Mouse (Mus musculus): Measurements from ENCODE around the gene Slc22a15. TPM values are rescaled to one million over a fixed set of nuclear protein-coding genes. Genes with fewer than 3 reads are reported as not detected.

Gene Slc22a15
- polyA plus RNA-seq, 1 experiment = 5.0 TPM

DNA sequence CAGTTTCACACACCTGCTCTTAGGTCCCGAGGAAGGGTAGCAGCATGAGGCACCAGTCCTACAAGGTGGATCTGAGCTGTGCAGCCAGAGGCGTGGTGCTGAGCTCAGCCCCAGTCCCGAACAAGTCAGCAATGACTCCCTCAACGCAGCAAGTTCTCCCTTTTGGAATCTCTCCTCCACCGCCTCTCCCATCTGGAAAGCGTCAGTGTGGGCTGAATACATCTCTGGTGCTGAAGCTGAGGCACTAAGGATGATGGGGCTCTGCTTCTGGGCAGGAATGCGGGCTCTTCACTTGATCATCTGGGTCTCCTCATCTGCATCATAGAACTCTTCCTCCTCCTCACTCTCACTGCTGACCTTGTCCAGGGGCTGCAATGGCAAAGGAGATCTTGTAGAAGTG lies 64.1 kb downstream of the Slc22a15 start:
- no peak overlapping the region for H3K27ac ChIP-seq (replicated peaks; ENCODE audit: low read depth, low read length)
- H3K4me1 ChIP-seq (ENCODE audit: control insufficient read depth, insufficient read depth, insufficient read length, low read length) = no peaks in the 10 kb centered on the region
- H3K4me3 ChIP-seq (ENCODE audit: insufficient read depth, low read depth, low read length) = no peak overlapping the region

DNA sequence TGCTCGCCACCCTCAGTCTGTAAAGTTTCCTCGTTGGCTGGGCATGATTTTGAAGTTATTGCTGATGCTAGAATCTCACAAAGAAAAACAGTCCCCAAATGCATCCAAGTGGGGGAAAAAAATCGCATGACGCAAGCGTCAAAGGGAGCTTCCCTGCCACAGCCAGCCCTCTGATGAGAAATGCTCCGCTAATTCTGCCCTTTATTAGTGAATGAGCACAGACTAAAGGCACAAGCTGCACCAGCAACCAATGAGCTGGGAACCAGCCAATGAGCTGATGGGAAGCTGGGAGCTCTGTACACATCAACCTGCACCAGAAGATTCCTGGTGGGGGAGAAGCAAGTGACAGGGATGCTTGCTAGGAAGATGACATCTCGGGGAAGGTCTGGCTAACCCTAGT lies 64.5 kb downstream of the Slc22a15 start:
- H3K4me3 ChIP-seq (ENCODE audit: insufficient read depth, low read depth, low read length) = no peak overlapping the region
- no peak overlapping the region for H3K27ac ChIP-seq (replicated peaks; ENCODE audit: low read depth, low read length)
- no peaks in the 10 kb centered on the region for H3K4me1 ChIP-seq (ENCODE audit: control insufficient read depth, insufficient read depth, insufficient read length, low read length)

DNA sequence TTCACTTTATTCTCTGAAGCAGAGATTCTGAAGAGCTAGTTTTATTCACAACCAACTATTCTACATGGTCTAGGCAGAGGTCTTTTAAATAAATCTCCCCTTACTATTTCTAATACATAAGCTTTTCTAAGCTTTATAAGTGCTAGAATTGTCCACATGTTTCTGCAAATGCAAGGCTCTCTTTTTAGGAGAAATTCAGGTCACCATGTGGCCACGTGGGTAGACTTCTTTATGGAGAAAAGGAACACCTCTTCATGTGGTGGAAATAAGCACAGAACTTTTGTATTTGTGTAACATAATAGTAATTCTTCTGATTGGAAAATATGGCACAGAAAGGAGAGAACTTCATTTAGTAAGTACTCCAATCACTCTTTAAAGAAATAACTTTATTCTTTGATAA lies 70.2 kb downstream of the Slc22a15 start:
- Histone ChIP-seq H3K4me3 (ENCODE audit: insufficient read depth, low read depth, low read length) (no peak overlapping the region), H3K27ac (replicated peaks; ENCODE audit: low read depth, low read length) (no peak overlapping the region), H3K4me1 (ENCODE audit: control insufficient read depth, insufficient read depth, insufficient read length, low read length) (no peaks in the 10 kb centered on the region)

GRCm38 (mm10) chr3:101851363-101851762 lies 72.9 kb downstream of the Slc22a15 start:
- Histone ChIP-seq H3K4me1 (ENCODE audit: control insufficient read depth, insufficient read depth, insufficient read length, low read length) (no peaks in the 10 kb centered on the region), H3K4me3 (ENCODE audit: insufficient read depth, low read depth, low read length) (no peak overlapping the region), H3K27ac (replicated peaks; ENCODE audit: low read depth, low read length) (no peak overlapping the region)

GRCm38 (mm10) chr3:101848816-101849215 lies 75.4 kb downstream of the Slc22a15 start, which contains the start of gene Mab21l3:
Gene Mab21l3 (minus strand): TSS chr3:101848959.
- no peak within 1 kb of the TSS for H3K4me3 ChIP-seq (ENCODE audit: insufficient read depth, low read depth, low read length)
- no peaks in the 10 kb centered on the region for H3K4me1 ChIP-seq (ENCODE audit: control insufficient read depth, insufficient read depth, insufficient read length, low read length)
- no peak within 1 kb of the TSS for H3K27ac ChIP-seq (replicated peaks; ENCODE audit: low read depth, low read length)

DNA sequence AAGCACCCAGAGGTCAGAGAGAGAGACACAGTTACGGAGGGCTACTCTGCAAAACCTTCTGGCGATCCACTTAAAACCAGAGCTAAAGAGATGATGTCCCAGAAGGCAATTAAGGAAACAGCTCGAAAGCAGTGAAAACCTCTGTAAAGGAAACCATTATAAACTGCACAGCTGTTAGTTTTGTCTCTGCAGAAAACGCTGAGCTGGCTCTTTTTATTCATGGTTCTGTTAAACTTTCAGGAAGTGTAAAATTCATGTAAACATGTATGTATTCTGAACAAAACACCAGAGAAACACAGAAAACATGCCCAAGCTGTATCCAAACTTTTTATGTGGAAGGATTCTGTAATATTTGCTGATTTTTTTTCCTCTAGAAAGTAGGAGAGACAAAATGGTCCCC lies 78.2 kb downstream of the Slc22a15 start:
- no peak overlapping the region for H3K27ac ChIP-seq (replicated peaks; ENCODE audit: low read depth, low read length)
- H3K4me3 ChIP-seq (ENCODE audit: insufficient read depth, low read depth, low read length) = no peak overlapping the region
- H3K4me1 ChIP-seq (ENCODE audit: control insufficient read depth, insufficient read depth, insufficient read length, low read length) = no peaks in the 10 kb centered on the region

- no peak overlapping the region for H3K27ac ChIP-seq (replicated peaks; ENCODE audit: low read depth, low read length)
- no peaks in the 10 kb centered on the region for H3K4me1 ChIP-seq (ENCODE audit: control insufficient read depth, insufficient read depth, insufficient read length, low read length)
- H3K4me3 ChIP-seq (ENCODE audit: insufficient read depth, low read depth, low read length) = no peak overlapping the region
Observed at GRCm38 (mm10) chr3:101842372-101843094, 81.7 kb downstream of the Slc22a15 start.

GRCm38 (mm10) chr3:101839327-101839726 lies 84.9 kb downstream of the Slc22a15 start:
- Histone ChIP-seq H3K27ac (replicated peaks; ENCODE audit: low read depth, low read length) (no peak overlapping the region), H3K4me1 (ENCODE audit: control insufficient read depth, insufficient read depth, insufficient read length, low read length) (no peaks in the 10 kb centered on the region; the same call in 1 of the 2 replicates), H3K4me3 (ENCODE audit: insufficient read depth, low read depth, low read length) (no peak overlapping the region)

DNA sequence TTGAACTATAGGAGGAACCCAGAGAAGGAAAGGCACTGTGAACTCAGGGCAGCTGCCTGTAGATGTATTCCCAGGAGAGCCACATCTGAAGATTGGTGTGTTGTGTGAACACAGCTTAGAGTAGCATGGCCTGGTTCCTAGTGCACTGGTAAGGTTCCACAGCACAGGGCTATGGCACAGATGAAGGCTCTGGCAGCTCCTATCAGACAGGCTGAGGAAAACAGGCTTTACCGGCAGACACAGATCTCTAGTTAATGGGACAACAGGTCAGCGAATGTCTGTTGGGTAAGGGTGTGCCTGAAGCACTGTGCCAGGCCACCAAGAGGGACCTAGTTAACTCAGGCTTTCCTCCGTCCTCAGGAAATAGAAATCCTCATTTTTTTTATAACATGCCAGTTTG lies 87.3 kb downstream of the Slc22a15 start:
- H3K27ac ChIP-seq (replicated peaks; ENCODE audit: low read depth, low read length) = no peak overlapping the region
- no peaks in the 10 kb centered on the region; the same call in 1 of the 2 replicates for H3K4me1 ChIP-seq (ENCODE audit: control insufficient read depth, insufficient read depth, insufficient read length, low read length)
- H3K4me3 ChIP-seq (ENCODE audit: insufficient read depth, low read depth, low read length) = no peak overlapping the region

DNA sequence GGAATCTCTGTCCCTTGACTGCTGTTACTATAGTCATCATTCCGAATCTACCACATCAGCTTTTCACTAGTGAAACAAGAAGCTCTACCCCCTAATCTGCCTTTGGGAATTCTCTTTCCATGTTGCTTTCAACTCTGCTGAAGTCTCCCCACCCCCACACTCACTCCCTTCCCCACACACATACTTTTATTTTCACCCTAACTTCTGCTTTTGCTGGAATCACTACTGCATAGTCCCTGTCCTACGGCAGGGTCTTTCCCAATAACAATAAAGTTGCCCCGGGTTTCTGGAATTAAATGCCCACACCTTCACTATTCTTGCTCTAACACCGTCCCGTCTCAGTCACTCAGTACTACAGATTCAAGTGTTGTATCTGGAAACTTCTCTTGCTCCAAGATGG lies 87.7 kb downstream of the Slc22a15 start:
- peak overlapping the region; percentile 29; the same call in 1 of the 2 replicates for H3K4me3 ChIP-seq (ENCODE audit: insufficient read depth, low read depth, low read length)

DNA sequence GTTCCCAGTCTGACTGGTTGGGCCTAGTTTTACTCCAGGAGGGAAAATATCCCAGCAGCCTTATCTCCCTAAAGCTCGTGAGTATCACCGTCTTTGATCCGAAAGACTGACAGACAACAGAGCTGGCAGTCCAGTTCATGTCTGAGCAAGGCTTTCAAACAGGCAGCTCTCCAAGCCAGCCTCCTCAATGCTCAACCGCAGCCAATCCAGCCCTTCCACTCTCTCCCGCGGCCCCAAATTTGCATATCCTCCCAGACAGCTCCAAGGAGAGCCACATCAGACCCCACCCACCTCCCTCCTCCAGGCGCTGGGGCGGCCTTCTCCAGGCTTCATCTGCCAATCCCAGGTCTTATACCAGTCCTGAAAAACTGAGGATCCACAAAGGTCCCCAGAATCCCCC lies 88.2 kb downstream of the Slc22a15 start:
- H3K4me1 ChIP-seq (ENCODE audit: control insufficient read depth, insufficient read depth, insufficient read length, low read length) = no peaks in the 10 kb centered on the region; the same call in 1 of the 2 replicates
- peak overlapping the region; percentile 29; the same call in 1 of the 2 replicates for H3K4me3 ChIP-seq (ENCODE audit: insufficient read depth, low read depth, low read length)
- H3K27ac ChIP-seq (replicated peaks; ENCODE audit: low read depth, low read length) = no peak overlapping the region

More for the DNA sequence above, 87.7 kb downstream of the Slc22a15 start:
- no peaks in the 10 kb centered on the region; the same call in 1 of the 2 replicates for H3K4me1 ChIP-seq (ENCODE audit: control insufficient read depth, insufficient read depth, insufficient read length, low read length)
- no peak overlapping the region for H3K27ac ChIP-seq (replicated peaks; ENCODE audit: low read depth, low read length)

DNA sequence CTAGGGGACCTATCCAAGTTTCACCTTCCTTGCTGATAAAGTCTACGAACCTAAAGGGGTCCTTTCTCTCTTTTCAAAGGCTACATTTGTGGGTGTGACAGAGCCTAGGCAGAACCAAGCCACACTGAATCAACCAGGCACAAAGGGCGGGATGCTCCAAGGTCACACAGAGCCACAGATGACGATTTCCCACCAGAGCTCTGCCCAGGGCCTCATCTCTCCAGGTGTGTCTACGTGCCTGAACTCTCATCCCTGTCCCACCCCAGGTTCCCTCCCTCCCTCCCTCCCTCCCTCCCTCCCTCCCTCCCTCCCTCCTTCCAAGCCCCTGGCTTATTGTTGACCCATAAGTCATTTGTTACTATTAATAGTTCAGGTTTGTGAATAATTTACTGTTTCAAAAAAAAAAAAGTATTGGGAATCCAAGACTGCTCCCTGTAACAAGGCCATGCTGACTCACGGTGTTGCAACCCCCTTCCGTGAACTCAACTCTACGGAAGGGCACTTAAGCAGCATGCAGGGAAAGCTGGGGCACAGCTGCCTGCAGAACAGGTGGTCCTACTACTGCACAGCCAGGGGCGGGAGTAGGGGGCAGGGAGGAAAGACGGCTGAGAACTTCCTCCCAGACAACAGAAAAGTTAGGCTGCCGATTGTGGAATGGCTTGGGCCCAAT lies 92.9 kb downstream of the Slc22a15 start:
- Histone ChIP-seq H3K4me1 (ENCODE audit: control insufficient read depth, insufficient read depth, insufficient read length, low read length) (no peaks in the 10 kb centered on the region), H3K4me3 (ENCODE audit: insufficient read depth, low read depth, low read length) (no peak overlapping the region), H3K27ac (replicated peaks; ENCODE audit: low read depth, low read length) (no peak overlapping the region)

DNA sequence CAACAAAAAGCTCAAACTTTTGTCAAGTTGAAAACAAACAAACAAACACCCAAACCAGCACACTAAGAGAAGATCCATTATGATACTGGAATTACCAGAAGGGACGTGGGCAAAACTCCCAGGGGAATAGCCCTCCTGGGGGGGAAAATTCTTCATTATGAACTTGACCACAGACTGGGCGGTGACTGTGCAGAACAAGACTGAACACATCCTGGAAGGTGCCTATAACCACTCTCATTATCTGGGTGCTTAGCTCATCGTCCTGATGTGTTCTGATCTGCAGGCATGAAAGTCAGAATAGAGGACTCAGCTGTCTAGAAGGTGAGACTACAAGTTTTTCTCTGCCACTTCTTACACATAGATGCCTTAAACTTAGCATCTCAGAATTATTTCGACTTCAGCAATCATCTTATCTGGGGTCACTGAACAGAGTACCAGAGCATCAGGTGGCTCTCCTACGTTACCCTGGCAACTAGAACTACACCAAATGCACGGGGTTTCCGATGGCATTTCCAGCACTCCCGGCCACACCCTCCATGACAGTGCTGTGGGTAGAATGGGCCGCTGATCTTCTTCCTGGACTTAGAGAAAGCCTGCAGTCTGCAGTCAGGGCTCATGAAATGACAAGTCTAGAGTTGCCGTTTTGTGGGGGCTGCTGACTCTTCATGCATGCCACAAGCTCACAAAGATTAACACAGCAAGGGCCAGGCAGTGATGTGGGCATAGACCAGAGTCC lies 94.2 kb downstream of the Slc22a15 start:
- Histone ChIP-seq H3K4me1 (ENCODE audit: control insufficient read depth, insufficient read depth, insufficient read length, low read length) (no peaks in the 10 kb centered on the region), H3K27ac (replicated peaks; ENCODE audit: low read depth, low read length) (no peak overlapping the region), H3K4me3 (ENCODE audit: insufficient read depth, low read depth, low read length) (no peak overlapping the region)

DNA sequence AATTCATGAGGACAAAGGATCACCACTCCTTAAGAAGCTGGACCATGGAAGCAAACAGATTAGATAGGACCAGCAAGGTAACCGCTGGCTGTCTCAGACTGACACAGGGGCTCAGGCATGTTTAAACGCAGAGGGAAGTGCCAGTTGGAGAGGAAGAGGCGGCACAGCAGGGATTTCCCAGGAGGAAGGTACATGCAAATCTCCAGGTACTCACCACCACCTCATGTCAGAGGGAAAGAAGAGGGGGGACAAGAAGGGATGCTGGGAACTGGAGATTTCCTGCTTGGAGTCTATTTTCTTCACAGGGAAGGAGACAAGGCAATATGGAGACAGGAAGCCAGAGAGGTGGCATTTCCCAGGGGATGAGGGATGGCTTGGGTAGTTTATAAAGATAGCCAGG lies 95.7 kb downstream of the Slc22a15 start:
- Histone ChIP-seq H3K4me3 (ENCODE audit: insufficient read depth, low read depth, low read length) (no peak overlapping the region), H3K27ac (replicated peaks; ENCODE audit: low read depth, low read length) (no peak overlapping the region), H3K4me1 (ENCODE audit: control insufficient read depth, insufficient read depth, insufficient read length, low read length) (no peaks in the 10 kb centered on the region)

DNA sequence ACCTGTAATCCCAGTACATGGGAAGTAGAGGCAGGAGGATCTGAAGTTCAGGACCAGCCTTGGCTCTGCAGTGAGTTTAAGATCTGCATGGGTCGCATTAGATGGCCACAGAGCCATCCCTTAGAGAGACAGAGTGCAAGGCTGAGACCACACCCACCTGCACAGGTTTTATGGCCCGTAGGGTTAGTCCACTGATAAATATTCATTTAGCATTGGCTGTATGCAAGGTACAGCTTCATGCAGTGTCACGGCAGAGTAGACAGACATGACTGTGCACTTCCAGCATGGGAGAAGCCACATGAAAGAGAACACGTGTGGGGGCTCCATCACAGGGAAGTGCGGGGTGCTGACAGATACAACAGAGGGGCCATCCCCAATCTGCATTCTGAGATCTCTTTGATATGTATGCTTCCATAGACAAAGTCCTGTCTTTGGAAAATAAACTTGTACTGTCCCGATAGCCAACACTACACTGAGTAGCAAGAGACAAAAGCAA lies 97.0 kb downstream of the Slc22a15 start:
- no peak overlapping the region for H3K27ac ChIP-seq (replicated peaks; ENCODE audit: low read depth, low read length)
- H3K4me3 ChIP-seq (ENCODE audit: insufficient read depth, low read depth, low read length) = no peak overlapping the region
- H3K4me1 ChIP-seq (ENCODE audit: control insufficient read depth, insufficient read depth, insufficient read length, low read length) = no peaks in the 10 kb centered on the region

Data from brown adipose tissue, adult 24 weeks (tissue).